Mouse (Mus musculus): Measurements from ENCODE around the gene 2900011O08Rik.
A peak's percentile ranks its signal among the peaks of the same experiment; 100 is the strongest.
"Not testable (repeated sequence)": the region's sequence is repeated elsewhere in the genome, so short reads cannot be mapped to it uniquely, and the experiment has no call there.

Gene 2900011O08Rik

GRCm38 (mm10) chr16:14066571-14066970, 80.2 kb downstream of the 2900011O08Rik start:
- not testable (repeated sequence) for DNase-seq (ENCODE audit: low read depth)

DNA sequence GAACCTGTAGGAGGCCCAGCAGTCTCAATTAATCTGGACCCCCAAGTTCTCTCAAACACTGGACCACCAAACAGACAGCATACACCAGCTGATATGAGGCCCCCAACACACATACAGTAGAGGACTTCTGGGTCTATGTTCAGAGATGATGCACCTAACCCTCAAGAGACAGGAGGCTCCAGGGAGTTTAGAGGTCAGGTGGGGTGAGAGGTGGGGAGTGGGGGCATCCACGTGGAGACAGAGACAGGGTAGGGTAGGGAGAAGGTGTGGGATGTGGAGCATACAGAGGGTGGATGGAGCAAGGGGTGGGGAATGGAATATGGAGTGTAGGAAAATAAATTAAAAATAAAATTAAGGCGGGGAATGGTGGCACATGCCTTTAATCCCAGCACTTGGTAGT, 82.3 kb downstream of the 2900011O08Rik start:
- DNase-seq (ENCODE audit: low read depth) = not testable (repeated sequence)

- DNase-seq (ENCODE audit: low read depth) = no peak
Measured at GRCm38 (mm10) chr16:14070471-14071169, 84.2 kb downstream of the 2900011O08Rik start.

GRCm38 (mm10) chr16:14082925-14083324, 96.5 kb downstream of the 2900011O08Rik start:
- no peak for DNase-seq (ENCODE audit: low read depth)

- DNase-seq (ENCODE audit: low read depth) = peak; percentile 76
Measured at GRCm38 (mm10) chr16:14088249-14088648, 101.8 kb downstream of the 2900011O08Rik start.

- no peak for DNase-seq (ENCODE audit: low read depth)
Measured at GRCm38 (mm10) chr16:14089296-14089695, 102.9 kb downstream of the 2900011O08Rik start.

GRCm38 (mm10) chr16:14091771-14092170, 105.4 kb downstream of the 2900011O08Rik start:
- DNase-seq (ENCODE audit: low read depth) = no peak

- DNase-seq (ENCODE audit: low read depth) = no peak
Measured at GRCm38 (mm10) chr16:14105891-14106290, 119.5 kb downstream of the 2900011O08Rik start.

- no peak for DNase-seq (ENCODE audit: low read depth)
Measured at GRCm38 (mm10) chr16:14109651-14110230, 123.3 kb downstream of the 2900011O08Rik start.

DNA sequence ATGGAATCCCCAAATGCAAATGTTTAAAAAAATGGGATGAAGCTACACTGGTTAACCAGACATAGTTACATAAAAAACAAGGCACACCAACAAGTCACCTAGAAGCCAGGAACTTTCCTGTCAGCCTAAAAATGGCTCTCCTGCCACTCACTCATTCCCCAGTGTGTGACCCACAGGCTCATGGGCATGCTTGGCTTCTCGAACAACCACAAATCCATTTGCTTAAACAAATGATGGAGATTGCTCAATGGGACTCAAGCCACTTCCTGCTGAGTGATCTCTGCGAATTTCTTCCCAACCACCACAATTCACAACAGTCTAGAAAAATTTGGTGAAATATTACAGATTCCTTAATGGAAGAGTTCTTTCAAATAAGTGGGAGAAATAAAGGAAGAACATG, 124.5 kb downstream of the 2900011O08Rik start:
- DNase-seq (ENCODE audit: low read depth) = no peak

DNA sequence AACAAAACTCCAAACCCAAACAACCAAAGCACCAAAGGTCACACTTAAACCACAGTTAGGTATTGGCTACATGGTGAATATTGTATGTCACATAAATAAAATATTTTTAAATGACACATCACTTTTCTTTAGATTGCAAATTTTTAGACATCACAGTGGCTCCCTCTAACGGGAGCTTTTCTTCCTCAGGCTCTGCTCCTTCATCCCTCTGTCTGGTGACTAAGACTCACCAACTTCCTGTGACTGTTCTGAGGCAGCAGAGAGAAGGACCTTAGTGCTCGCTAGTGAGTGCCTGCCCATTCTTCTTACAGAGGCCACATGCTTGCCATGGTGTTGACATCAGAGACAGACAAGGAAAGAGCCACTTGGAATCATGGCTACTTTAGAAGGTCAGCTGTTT, 125.7 kb downstream of the 2900011O08Rik start:
- no peak for DNase-seq (ENCODE audit: low read depth)

DNA sequence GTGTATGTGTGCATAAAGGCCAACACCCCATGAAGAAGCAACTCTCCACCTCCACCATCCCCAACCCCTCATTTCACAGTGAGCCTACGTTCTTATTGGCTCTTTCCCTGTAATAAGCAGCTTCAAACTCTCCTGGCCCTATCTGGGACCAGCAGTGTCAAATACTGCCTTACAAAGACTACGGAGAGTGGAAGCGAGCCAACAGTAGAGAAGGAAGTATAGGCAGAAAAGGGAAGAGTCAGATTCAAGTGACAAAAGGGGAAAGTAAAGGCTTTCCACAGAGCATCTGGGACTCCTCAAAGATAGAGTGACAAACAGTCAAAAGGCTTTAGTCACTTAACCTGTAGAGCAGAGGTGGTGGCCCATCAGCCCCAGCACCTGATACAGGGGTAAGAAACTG, 126.3 kb downstream of the 2900011O08Rik start:
- no peak for DNase-seq (ENCODE audit: low read depth)

GRCm38 (mm10) chr16:14117299-14117698, 130.9 kb downstream of the 2900011O08Rik start:
- no peak for DNase-seq (ENCODE audit: low read depth)

GRCm38 (mm10) chr16:14120941-14121340, 134.5 kb downstream of the 2900011O08Rik start:
- no peak for DNase-seq (ENCODE audit: low read depth)

DNA sequence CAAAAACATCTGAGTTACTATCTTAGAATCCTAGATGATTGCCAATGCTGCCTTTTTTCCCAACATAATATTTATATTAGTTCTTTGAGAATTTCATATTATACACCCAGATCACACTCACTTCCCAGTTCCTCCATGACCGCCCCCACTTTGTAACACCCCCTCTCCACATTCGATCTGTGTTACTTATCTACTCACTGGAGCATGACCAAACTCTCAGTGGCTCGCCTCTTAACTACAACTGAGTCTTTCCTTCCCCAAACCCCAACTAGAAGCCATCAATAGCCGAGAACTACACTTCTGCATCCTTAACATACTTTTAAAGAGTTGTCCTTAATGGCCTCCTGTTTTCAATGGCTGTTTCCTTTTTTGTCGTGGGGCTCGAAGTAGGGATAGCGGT, 135.2 kb downstream of the 2900011O08Rik start:
- no peak for DNase-seq (ENCODE audit: low read depth)

DNA sequence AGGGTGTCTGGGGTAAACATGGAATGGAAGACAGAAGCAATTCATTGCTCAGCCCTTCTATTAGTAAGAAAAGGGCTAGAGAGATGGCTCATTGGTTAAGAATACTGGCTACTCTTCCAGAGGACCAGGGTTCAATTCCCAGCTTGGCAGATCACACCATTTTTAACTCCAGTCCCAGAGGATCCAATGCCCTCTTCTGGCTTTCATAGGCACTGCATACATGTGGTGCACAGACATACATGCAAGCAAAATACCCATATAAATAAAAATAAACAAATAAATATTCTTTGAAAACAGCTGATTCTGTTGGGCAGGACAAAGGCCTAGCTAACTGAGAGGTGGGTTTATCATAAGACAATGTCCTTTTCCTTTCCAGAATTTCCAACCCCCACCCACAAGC, 136.2 kb downstream of the 2900011O08Rik start:
- no peak for DNase-seq (ENCODE audit: low read depth)

GRCm38 (mm10) chr16:14123901-14124300, 137.5 kb downstream of the 2900011O08Rik start:
- no peak for DNase-seq (ENCODE audit: low read depth)

GRCm38 (mm10) chr16:14124709-14125108, 138.3 kb downstream of the 2900011O08Rik start:
- DNase-seq (ENCODE audit: low read depth) = no peak

GRCm38 (mm10) chr16:14125253-14125652, 138.8 kb downstream of the 2900011O08Rik start:
- no peak for DNase-seq (ENCODE audit: low read depth)

DNA sequence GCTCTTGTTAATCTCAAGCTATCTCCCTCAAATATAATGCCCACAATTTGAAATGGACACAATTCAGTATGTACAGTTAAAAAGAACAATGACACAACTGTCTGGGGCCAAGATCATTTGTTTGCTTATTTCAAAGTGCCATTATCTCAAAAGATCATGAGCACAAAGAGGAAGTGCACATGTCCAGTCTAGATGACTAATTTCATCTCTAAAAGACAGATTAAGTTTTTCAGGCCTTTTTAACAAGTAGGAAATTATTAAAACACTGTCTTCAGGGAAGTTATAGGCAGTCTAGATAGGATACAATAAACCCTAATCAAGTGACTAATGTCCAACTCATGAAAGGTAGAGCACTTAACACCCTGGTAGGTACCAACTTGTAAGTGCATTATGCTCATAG, 142.6 kb downstream of the 2900011O08Rik start:
- no peak for DNase-seq (ENCODE audit: low read depth)

GRCm38 (mm10) chr16:14130796-14131195, 144.4 kb downstream of the 2900011O08Rik start:
- no peak for DNase-seq (ENCODE audit: low read depth)

- no peak for DNase-seq (ENCODE audit: low read depth)
Measured at GRCm38 (mm10) chr16:14131376-14131775, 145.0 kb downstream of the 2900011O08Rik start.

GRCm38 (mm10) chr16:14131838-14132237, 145.4 kb downstream of the 2900011O08Rik start:
- DNase-seq (ENCODE audit: low read depth) = no peak

DNA sequence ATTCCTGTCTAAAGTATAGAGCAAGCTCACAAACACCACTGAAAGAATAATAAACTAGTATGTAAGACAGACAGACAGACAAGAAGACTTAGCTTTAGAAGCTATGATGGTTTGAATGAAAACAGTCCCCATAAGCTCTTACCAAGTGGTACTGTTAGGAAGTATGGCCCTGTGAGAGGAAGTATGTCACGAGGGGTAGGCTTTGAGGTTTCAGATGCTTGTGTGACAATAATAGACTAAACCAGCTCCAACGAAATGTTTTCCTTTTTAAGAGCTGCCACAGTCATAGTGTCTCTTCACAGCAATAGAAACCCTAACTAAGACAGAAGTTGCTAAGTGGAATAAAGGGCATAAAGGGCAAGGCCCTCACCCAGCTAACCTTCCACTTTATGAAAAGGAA, 148.6 kb downstream of the 2900011O08Rik start:
- DNase-seq (ENCODE audit: low read depth) = no peak
